Mouse (Mus musculus) frontal cortex, postnatal 36 days (tissue): Measurements from ENCODE around the gene Qdpr.

ENCODE experiments used
- DNase-seq, 2 experiments: peaks; one replicate each; pipeline ENCODE4 v3.0.0; 2022; ENCODE audit warnings: low spot score in 2 of 2

Qdpr gene

GRCm38 (mm10) chr5:45449831-45450716 lies at the start of gene Qdpr:
Qdpr (minus strand) TSS chr5:45450236.
- peak; percentile 87 to 95 for DNase-seq

- no peak for DNase-seq
These were observed 47.5 kb upstream of the Qdpr start for GRCm38 (mm10) chr5:45497564-45497963.

- DNase-seq = no peak
These were observed 47.0 kb upstream of the Qdpr start for GRCm38 (mm10) chr5:45496930-45497550.

- DNase-seq = no peak
These were observed 46.4 kb upstream of the Qdpr start for GRCm38 (mm10) chr5:45496479-45496878.

- DNase-seq = no peak
These were observed 46.0 kb upstream of the Qdpr start for GRCm38 (mm10) chr5:45496042-45496441.

- DNase-seq = no peak
These were observed 45.5 kb upstream of the Qdpr start for GRCm38 (mm10) chr5:45495429-45495975.

- DNase-seq = no peak
These were observed 44.2 kb upstream of the Qdpr start for GRCm38 (mm10) chr5:45494093-45494755.

- DNase-seq = peak; percentile 96 to 97
These were observed 43.4 kb upstream of the Qdpr start, which contains the start of gene Lap3 for GRCm38 (mm10) chr5:45493191-45494092. Lap3 (plus strand) TSS chr5:45493374.

GRCm38 (mm10) chr5:45491776-45492175 lies 41.7 kb upstream of the Qdpr start:
- DNase-seq = no peak

GRCm38 (mm10) chr5:45483654-45484053 lies 33.6 kb upstream of the Qdpr start:
- DNase-seq = no peak

GRCm38 (mm10) chr5:45482607-45483006 lies 32.6 kb upstream of the Qdpr start:
- DNase-seq = no peak

- no peak for DNase-seq
These were observed 31.1 kb upstream of the Qdpr start for GRCm38 (mm10) chr5:45481125-45481524.

GRCm38 (mm10) chr5:45480066-45480465 lies 30.0 kb upstream of the Qdpr start:
- DNase-seq = no peak

- DNase-seq = no peak
These were observed 27.6 kb upstream of the Qdpr start for GRCm38 (mm10) chr5:45477601-45478000.

GRCm38 (mm10) chr5:45476288-45476687 lies 26.3 kb upstream of the Qdpr start:
- peak; percentile 23 to 41 for DNase-seq

GRCm38 (mm10) chr5:45475771-45476170 lies 25.7 kb upstream of the Qdpr start:
- DNase-seq = no peak

GRCm38 (mm10) chr5:45474758-45475157 lies 24.7 kb upstream of the Qdpr start:
- DNase-seq = no peak

- DNase-seq = peak in 1 of 2 experiments; percentile 80
These were observed 24.2 kb upstream of the Qdpr start for GRCm38 (mm10) chr5:45474215-45474614.

- DNase-seq = no peak
These were observed 23.5 kb upstream of the Qdpr start for GRCm38 (mm10) chr5:45473521-45473920.

GRCm38 (mm10) chr5:45472880-45473450 lies 22.9 kb upstream of the Qdpr start:
- DNase-seq = no peak

GRCm38 (mm10) chr5:45454456-45454855 lies 4.4 kb upstream of the Qdpr start:
- no peak for DNase-seq
